Mouse (Mus musculus) MN1 (cell line): ENCODE results near the gene Fxyd6.

ENCODE experiments used
- DNase-seq: peaks from one replicate; pipeline ENCODE4 v3.0.0-alpha.2; 2016; ENCODE audit warnings: low spot score

The Fxyd6 gene

GRCm38 (mm10) chr9:45411803-45412202 lies 41.8 kb downstream of the Fxyd6 start:
- peak; percentile 78 for DNase-seq

GRCm38 (mm10) chr9:45412287-45412686 lies 42.3 kb downstream of the Fxyd6 start:
- peak; percentile 86 for DNase-seq

DNA sequence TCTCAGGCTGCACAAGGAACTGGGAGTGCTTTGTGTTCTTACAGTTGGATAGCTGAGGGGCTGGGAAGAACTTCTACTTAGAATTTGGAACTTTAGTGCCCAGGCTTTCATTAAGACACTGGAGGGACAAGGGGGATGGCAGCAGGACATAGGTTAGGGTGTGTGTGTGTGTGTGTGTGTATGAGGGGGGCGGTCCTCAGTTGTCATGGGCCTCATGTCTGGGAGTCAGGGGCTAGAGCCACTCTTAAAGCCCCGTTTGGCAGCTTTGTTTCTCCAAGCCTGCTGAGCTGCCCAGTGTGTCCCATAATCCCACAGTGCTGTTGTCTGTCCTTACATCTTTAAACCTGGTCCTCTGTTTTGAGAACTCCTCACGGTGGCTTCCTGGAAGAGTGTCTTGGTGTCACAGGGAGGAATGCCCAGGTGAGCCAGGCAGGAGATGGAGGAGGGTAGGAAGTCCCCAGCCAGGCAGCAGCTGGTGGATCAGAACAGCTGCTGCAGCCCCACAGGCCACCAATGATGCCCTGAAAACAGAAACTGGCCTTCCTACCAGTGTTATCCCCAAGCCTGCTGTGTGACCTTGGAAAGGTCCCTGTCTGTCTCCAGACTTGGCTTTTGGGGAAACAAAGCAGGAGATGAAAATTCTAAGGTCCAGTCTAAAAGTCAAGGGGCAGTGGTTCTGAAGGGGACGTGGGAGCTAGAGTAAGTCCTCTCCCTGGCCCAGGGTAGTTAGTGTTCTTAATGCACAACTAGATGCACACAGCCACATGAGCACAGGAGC lies 42.9 kb downstream of the Fxyd6 start:
- no peak for DNase-seq

DNA sequence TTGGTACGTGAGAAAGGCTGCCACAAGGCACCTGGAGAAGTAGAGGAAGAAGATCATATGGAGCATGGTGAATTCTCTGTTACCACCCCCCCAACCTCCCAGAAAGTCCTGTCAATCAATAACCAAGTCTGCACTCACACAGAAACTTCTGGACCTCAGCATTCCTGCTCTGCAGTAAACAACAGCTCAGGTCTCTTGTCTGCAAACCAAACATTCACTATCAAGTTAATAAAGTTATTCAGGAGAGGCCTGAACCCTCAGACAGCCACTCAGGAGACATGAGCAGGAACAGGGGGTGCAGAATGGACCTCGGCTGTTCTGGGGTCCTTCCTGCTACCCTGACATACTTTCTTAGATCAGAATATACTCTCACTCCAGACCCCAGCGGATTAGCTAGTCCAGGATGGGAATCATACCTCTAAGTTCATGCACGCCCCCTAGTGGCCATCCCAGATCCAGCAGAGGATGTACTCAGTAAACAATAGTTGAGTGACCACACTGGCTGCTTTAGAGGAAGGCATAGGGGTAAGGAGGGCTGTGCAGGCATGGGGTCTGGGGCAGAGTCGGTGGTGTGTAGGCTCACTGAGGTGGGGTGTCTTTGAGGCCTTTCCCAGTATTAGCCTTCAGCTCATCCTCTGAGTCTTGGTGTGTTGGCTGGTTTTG lies 43.6 kb downstream of the Fxyd6 start:
- peak; percentile 22 for DNase-seq

GRCm38 (mm10) chr9:45415912-45416311 lies 45.9 kb downstream of the Fxyd6 start:
- peak; percentile 70 for DNase-seq

- peak; percentile 48 for DNase-seq
These were observed 47.3 kb downstream of the Fxyd6 start for GRCm38 (mm10) chr9:45417245-45417644.

DNA sequence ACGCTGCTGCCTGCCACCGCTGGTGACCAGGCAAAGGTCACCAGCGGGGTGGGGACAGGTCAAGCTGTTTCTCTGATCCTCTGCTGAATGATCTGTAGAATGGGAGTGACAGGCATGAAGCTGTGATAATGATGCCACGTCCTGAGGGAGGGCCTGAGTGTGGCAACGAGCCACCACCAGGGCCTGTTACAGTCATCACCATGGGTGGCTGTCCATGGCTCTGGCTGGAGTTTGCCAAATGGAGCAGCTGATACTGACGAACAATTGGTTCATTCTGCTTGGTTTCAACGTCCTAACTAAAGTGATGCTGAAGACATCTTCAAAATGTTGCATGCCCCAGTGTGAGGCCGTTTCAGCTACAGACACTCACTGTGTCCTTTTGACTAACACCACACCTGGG lies 48.3 kb downstream of the Fxyd6 start:
- no peak for DNase-seq

DNA sequence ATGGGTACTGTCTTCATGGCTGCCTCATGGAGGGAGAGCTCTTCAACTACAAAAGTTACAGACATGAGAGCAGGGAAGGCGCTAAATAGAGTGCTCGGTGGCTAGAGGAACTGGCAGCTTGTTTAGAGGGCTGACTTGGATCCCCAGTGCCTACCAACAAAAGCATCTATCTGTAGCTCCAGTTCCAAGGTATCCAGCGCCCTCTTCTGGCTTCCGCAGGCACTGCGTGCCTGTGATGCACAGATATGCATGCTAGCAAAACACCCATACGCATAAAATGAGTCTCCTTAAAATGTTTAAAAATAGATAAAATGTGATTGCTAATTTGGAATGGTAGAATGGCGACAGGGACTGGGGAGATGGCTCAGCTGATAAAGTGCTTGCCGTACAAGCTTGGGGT lies 51.2 kb downstream of the Fxyd6 start:
- no peak for DNase-seq

DNA sequence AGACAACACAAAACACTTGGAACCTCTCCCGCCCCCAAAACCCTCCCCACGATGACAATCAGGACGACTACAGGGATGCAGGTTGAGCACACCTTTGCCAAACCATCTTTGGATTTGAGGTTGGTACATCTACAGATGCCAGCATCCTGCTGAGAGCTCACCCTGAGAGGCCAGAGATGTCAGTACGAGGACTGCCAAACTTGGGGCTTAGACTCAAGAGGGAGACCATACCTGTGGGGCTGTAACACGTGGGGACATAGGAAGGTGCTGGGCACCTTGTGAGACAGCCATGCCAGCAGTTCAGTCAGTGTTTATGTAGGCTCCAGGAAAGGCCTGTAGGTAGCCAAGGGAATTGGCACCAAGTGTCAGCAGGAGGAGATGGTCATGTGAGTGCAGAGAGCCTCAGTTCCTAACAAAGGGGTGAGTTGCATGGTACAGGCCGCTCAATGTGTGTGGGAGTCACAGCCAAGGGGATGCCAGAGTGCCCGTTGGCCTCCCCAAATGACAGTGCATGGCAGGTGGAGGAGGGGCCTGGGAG lies 52.8 kb downstream of the Fxyd6 start:
- no peak for DNase-seq

DNA sequence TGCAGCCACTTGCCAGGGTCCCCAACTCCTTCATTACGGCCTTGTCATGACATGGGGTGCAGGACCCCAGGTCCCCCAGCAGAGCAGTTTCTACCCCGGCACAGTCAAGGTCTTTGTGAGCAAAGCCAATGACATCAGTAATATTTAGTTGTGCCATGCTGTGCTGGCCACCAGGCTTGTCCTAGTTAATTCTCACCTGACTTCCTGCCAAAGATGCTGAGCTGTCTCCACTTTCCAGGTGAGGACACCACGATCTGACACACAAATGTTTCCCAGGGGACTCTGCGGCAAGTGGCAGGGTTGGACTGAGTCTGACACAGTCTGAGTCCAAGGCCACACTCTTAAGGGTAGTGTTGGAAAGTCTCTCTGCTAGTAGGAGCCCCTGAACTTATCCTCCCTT lies 56.5 kb downstream of the Fxyd6 start, which contains the start of gene Dscaml1:
Gene Dscaml1, plus strand, starts transcription at position 173 of the 400 bp plus-strand sequence.
- DNase-seq, result no peak

DNA sequence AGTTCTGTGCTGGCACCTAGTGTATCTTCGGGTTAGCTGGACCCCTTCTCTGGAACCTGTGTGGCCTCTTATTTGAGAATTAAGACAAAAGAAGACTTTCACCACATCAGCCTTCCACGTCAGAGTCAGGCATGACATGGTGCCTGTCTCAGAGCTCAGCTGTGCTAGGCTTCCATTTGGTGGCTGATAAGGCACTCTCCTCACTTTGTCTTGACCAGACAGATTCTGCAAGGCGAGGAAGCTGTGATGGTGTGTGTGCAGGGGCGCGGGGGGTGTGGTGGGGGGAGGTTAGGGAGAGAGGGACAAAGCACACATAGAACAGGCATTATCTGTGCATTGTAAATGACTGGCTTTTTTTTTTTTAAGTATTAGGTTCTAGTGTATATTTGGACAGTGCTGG lies 59.4 kb downstream of the Fxyd6 start:
- DNase-seq, result no peak

GRCm38 (mm10) chr9:45429951-45430697 lies 60.1 kb downstream of the Fxyd6 start:
- DNase-seq, result no peak

- no peak for DNase-seq
These were observed 60.6 kb downstream of the Fxyd6 start for GRCm38 (mm10) chr9:45430698-45430959.

GRCm38 (mm10) chr9:45431150-45431549 lies 61.2 kb downstream of the Fxyd6 start:
- DNase-seq, result no peak

DNA sequence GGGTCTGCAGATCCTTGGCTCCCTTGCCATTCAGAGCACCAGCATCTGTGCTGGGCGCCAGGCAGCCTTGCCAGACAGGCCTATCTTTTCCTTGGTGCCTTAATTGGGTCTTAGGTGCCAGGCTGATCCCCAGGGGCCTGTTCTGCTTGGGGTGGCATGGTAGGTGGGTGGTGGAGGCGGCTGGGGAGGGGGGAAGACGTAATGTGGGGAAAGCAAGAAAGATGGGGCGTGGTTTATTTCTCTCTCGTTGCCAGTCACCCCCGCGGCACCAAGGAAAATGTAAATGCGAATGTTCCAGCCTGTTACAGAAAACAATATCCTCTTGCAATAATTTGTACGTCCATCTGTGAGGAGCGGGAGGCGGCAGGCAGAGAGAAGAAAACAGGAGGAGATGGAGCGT lies 62.7 kb downstream of the Fxyd6 start:
- DNase-seq, result no peak

DNA sequence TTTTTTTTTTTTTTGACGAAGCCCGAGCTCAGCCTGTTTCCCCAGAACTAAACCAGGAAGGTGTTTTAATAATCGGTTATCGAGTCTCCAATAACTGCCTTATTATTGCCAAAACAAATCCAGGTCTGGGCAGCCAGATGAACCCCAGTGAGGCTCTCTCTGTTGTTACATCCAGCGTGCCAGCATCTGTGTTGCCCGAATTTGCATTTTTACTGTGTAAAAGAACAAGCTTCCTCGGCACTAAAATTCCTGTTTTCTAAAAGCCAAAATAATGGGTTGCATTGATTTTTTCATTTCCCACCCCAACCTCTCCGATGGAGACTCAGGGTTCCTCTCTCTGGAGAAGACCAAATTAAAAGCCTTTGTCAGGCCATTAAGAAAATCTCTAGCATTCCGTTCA lies 63.1 kb downstream of the Fxyd6 start:
- no peak for DNase-seq

GRCm38 (mm10) chr9:45434171-45434570 lies 64.2 kb downstream of the Fxyd6 start:
- DNase-seq, result no peak

- no peak for DNase-seq
These were observed 69.0 kb downstream of the Fxyd6 start for GRCm38 (mm10) chr9:45439025-45439424.

GRCm38 (mm10) chr9:45440083-45440784 lies 70.2 kb downstream of the Fxyd6 start:
- no peak for DNase-seq

DNA sequence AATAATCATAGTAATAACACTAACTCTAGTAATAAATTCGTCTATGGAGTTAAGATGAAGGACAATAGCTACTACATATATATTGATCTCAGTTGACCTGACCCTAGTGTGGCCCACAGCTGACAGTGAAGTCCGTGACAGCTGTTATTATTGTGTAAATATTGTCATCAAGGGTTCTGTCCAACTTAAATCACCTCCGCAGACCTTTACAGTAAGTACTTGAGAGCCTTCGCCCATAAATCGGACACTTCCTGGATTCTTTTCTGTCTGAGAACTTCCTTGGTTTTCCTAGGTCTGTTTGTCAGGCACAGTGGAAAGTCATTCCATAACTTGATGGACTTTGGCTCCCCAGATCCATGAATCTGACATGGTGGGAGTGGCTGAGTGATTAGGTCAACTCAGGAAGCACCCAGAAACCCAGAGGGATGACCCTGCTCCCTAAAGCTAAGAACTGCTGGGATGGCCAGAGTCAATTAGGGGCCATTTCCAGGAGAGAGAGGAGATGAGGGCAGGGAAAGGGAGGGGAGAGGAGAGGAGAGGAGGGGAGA lies 74.3 kb downstream of the Fxyd6 start:
- DNase-seq, result no peak
